Mouse (Mus musculus) left cerebral cortex, postnatal 4 days (tissue): ENCODE data around the gene Phlda1. TPM values are rescaled to one million over a fixed set of nuclear protein-coding genes. Genes with fewer than 3 reads are reported as not detected.

ENCODE experiments used
- total RNA-seq, 2 experiments: library from RNA; stranded (reverse); gene quantifications; 2 replicates each; pipeline ENCODE4 v1.2.3; 2021

Gene Phlda1
- total RNA-seq, 2 experiments from 2014 or later, result 18.9 to 20.3 TPM

Other genes with a start within 250 kb of the Phlda1 start
- gene Bbs10, start 207.6 kb upstream of the Phlda1 start, total RNA-seq, result 1 to 10 TPM; 4.2 to 4.3 TPM
- gene Nap1l1, start 33.1 kb upstream of the Phlda1 start, total RNA-seq, result 100 to 1,000 TPM; 229 to 241 TPM